Mouse (Mus musculus) embryo, embryonic 9.5 days (tissue): ENCODE results near the gene Tmem176a.

Source experiments
- DNase-seq: peaks from one replicate; pipeline ENCODE4 v3.0.0-alpha.2; 2017; ENCODE audit errors: extremely low spot score

Tmem176a gene

DNA sequence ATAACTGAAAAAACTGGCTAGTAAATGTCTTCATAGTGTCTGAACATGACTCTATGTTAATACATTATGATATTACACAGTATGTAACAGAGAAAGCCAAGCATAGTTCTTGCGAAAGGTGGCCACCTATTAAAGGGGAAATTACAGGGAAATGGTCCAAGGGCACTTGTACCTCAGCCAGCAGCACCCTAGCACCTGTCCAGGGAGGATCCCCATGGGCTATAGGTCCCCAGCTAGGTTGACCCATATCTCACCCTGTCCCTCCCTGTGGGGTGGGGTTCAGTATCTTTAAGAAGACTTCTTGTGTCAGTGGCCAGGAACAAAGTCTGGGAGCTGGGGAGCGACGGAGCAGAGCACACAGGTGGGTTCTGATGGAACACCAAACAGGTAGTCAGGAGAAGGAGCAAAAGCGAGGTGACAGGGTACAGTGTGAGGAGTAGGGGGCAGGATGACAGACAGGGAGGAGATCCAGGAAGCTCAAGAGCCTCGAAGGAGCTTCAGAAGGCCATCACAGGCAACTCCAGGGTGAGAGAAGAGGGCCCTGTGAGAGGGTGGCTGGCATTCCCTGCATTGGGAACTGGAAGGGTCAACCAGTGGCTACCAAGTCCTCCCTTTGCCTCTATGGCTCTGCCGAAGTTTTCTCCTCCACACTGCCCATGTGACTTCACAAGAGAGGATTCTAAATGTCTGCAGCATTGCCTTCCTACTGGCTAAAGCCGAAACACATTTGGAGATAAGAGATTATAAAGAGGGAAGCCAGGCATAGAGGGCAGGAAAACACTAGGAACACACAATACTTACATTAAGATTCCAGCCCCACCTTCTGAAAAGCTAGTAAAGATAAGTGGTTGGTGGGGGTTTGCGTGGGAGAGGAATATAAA lies 54.5 kb downstream of the Tmem176a start:
- DNase-seq: no peak

DNA sequence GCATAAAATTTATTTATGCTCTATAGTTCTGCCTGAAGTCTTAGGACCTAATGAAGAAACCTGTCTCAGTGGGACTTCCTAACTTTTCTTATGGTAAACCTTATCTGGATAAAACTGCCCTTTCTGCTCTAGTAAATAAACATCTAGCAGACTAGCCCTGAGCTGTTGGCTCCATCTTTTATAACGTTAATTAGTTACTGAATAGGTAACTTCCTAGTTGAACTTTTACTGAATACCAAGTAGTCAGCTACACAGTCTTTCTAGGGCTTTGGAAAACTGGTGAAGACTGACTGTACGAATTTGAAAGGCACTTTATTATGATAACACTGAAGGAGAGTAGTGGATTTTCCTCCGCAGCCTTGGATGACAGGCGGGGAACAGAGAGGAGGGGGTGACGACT lies 55.2 kb downstream of the Tmem176a start:
- no peak for DNase-seq
